Comparison of ENCODE assay signal across 8 mouse cellular contexts in genomic region chr15:79927637-79928122, GRCm38 (mm10). TPM values are rescaled to one million over a fixed set of nuclear protein-coding genes. Genes with fewer than 3 reads are reported as not detected.
DNase-seq lines count a peak whose midpoint lies in the region; ATAC-seq lines count a peak whose summit lies in the region.

No protein-coding gene starts in this region.

- H3K27ac ChIP-seq in intestine, embryonic 14.5 days (ENCODE audit: low read depth): no peak overlapping the region

- peaks cover 5% of the 10 kb centered on the region; the same call in 1 of the 2 replicates for H3K4me1 ChIP-seq in intestine, embryonic 14.5 days (replicated peaks; ENCODE audit: control insufficient read depth, insufficient read depth, low read length)

- H3K27me3 ChIP-seq in intestine, embryonic 14.5 days (replicated peaks; ENCODE audit: control insufficient read depth, insufficient read depth, low read length): peaks cover 11% of the 10 kb centered on the region

- H3K4me3 ChIP-seq in intestine, embryonic 14.5 days (ENCODE audit: low read depth, low read length): peak overlapping the region; percentile 62

- peak overlapping the region; percentile 88 for H3K4me2 ChIP-seq in intestine, embryonic 14.5 days (ENCODE audit: low read length)

- peak; percentile 71 for ATAC-seq in intestine, embryonic 14.5 days (replicated peaks; ENCODE audit: low FRiP score, low TSS enrichment, low read depth)
- peak; percentile 85 for ATAC-seq in megakaryocyte progenitor cell, adult 5-6 weeks (replicated peaks; ENCODE audit: poor library complexity)

- H3K36me3 ChIP-seq in intestine, embryonic 14.5 days (ENCODE audit: control insufficient read depth, insufficient read depth, low read length): no peaks in the 10 kb centered on the region

- intact Hi-C loops in gastrocnemius, postnatal 14 days (cut with DNase I; ENCODE audit: low total_unique reads): no loop called here
- intact Hi-C loops in left cerebral cortex, postnatal 10 days (cut with DNase I): no loop called here

- DNase-seq in adrenal gland, adult 18-20 months (ENCODE audit: low spot score in 2 of 2): peak; percentile 91 to 94
- DNase-seq in embryo, embryonic 11 days: peak; percentile 83
- DNase-seq in gastrocnemius, postnatal 14 days: peak; percentile 96
- DNase-seq in intestine, embryonic 14.5 days (ENCODE audit: low spot score): peak; percentile 90
- DNase-seq in left cerebral cortex, postnatal 10 days (ENCODE audit: extremely low spot score in 1 of 2, low spot score in 2 of 2): peak; percentile 83 to 96
- peak; percentile 93 to 95 for DNase-seq in right cerebral cortex, postnatal 10 days (ENCODE audit: low spot score in 2 of 2)
- peak; percentile 97 for DNase-seq in urinary bladder, postnatal 14 days (ENCODE audit: low spot score)

- H3K9ac ChIP-seq in intestine, embryonic 14.5 days (ENCODE audit: low read length): peak overlapping the region; percentile 54

- under 1% methylated on average over 29 of the region's 29 CpGs for WGBS in intestine, embryonic 14.5 days

- H3K9me3 ChIP-seq in intestine, embryonic 14.5 days (ENCODE audit: control insufficient read depth, low read length): no peaks in the 10 kb centered on the region

RNA-seq across cellular contexts. Expression of gene Apobec3, which starts 36.2 kb away (rescaled TPM):
- total RNA-seq in adrenal gland, adult 18-20 months (2021): 10 to 100 TPM; 12.8 to 13.0 TPM
- 1 to 10 TPM; 4.7 to 7.9 TPM for total RNA-seq in gastrocnemius, postnatal 14 days (2021)
- polyA plus RNA-seq in intestine, embryonic 14.5 days (2014; fragmentation: Nextera tagmentation; extraction: Ambion mirVana): 11.3 and 12.5 TPM in 2 replicates
- 1 to 10 TPM; 4.4 to 4.7 TPM for total RNA-seq in left cerebral cortex, postnatal 10 days (2021)
- 167 and 177 TPM in 2 replicates for total RNA-seq in megakaryocyte progenitor cell, adult 5-6 weeks (2015)
- 159 and 166 TPM in 2 replicates for total RNA-seq in megakaryocyte progenitor cell, adult 5-6 weeks (2017)

RNA-seq across cellular contexts. Expression of gene Cbx7, which starts 43.2 kb away (rescaled TPM):
- 10 to 100 TPM; 20.8 to 24.7 TPM for total RNA-seq in adrenal gland, adult 18-20 months (2021)
- total RNA-seq in gastrocnemius, postnatal 14 days (2021): 1 to 10 TPM; 3.7 to 4.5 TPM
- 4.6 and 6.2 TPM in 2 replicates for polyA plus RNA-seq in intestine, embryonic 14.5 days (2014; fragmentation: Nextera tagmentation; extraction: Ambion mirVana)
- total RNA-seq in left cerebral cortex, postnatal 10 days (2021): 1 to 10 TPM; 5.6 to 7.1 TPM
- total RNA-seq in megakaryocyte progenitor cell, adult 5-6 weeks (2015): 3.3 TPM in 2 replicates
- 1.7 and 2.1 TPM in 2 replicates for total RNA-seq in megakaryocyte progenitor cell, adult 5-6 weeks (2017)

Comparison
In these comparisons a context has a peak if more than half of its experiments do, and no peak if none do; other contexts are left out.
1. RNA of gene Apobec3, which starts 36.2 kb away (total RNA-seq): 159 to 177 TPM in megakaryocyte progenitor cell, adult 5-6 weeks; 12.8 to 13.0 TPM in adrenal gland, adult 18-20 months, 4.7 to 7.9 TPM in gastrocnemius, postnatal 14 days and 4.4 to 4.7 TPM in left cerebral cortex, postnatal 10 days; every median in the first group is over 10 times any median in the second.
2. Peak in every context shown above with its lines, with median percentiles within 50 percentile points of each other: DNase-seq.